Mouse (Mus musculus) layer of hippocampus, adult 18-20 months (tissue): Measurements from ENCODE around the gene Ackr3. TPM values are rescaled to one million over a fixed set of nuclear protein-coding genes. Genes with fewer than 3 reads are reported as not detected.
A peak's percentile ranks its signal among the peaks of the same experiment; 100 is the strongest.

Source experiments
- DNase-seq, 2 experiments: peaks; one replicate each; pipeline ENCODE4 v3.0.0; 2022; ENCODE audit warnings: low spot score in 2 of 2
- long read RNA-seq: library from polyadenylated mRNA; stranded (forward); transcript quantifications from one replicate; pipeline ENCODE4 v2.0.0, GENCODE M21; 2021
- total RNA-seq, 2 experiments: library from RNA; stranded (reverse); gene quantifications; 2 replicates each; pipeline ENCODE4 v1.2.3; 2021

Gene Ackr3
- 10 to 100 TPM; 15.5 to 15.9 TPM for total RNA-seq
- long read RNA-seq, transcript Ackr3-201 (2 exons, 3,065 nt): major isoform, 27 of 27 reads
- long read RNA-seq, partial matches to known transcripts: 0 of 27 reads
- long read RNA-seq, other reads (novel, unspliced or antisense): 0 of 27 reads

GRCm38 (mm10) chr1:90203783-90204690 is at the start of gene Ackr3:
TSS of gene Ackr3 (plus strand) at chr1:90203980.
- peak; percentile 74 to 90 for DNase-seq

GRCm38 (mm10) chr1:90156589-90156988 is 47.2 kb upstream of the Ackr3 start:
- no peak for DNase-seq

GRCm38 (mm10) chr1:90159927-90160326 is 43.9 kb upstream of the Ackr3 start:
- DNase-seq: no peak

- DNase-seq: no peak
Observed at GRCm38 (mm10) chr1:90161623-90162022, 42.2 kb upstream of the Ackr3 start.

GRCm38 (mm10) chr1:90162379-90162857 is 41.4 kb upstream of the Ackr3 start:
- DNase-seq: no peak

DNA sequence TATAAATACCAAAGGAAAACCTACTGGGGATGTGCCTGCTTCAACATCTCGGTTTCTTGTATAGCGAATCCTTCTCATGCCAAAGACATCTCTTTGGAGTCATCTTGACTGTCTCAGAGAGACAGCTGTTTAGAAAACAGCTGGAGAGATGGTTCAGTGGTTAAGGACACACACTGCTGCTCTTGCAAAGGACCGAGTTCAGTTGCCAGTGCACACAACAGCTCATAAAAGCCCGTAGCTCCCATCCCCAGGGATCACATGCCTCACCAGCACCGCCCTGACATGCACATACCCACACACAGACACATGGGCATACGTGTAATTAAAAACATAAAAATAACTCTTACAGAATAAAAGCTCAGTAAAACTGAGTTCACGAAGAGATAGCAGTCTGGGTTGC is 40.6 kb upstream of the Ackr3 start:
- DNase-seq: no peak

GRCm38 (mm10) chr1:90164319-90164718 is 39.5 kb upstream of the Ackr3 start:
- no peak for DNase-seq

DNA sequence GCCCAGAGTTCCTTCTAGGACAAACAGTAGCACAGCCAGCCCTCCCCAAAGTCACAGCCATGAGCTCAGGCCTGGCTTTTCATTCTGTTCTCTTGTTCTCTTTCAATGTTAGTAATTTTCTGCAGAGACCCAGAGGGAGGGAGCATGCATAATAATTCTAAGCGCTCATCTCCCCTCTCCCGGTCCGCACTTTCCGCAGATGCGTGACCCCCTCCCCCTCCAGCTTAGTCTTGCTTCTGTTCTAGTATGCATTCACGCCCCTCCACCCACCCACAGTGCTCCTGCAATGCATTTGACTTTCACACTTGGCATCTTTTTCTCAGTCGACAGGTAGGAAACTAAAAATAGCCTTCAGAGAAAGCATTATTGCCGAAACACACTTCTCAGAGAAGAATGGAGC is 29.4 kb upstream of the Ackr3 start:
- DNase-seq: no peak

DNA sequence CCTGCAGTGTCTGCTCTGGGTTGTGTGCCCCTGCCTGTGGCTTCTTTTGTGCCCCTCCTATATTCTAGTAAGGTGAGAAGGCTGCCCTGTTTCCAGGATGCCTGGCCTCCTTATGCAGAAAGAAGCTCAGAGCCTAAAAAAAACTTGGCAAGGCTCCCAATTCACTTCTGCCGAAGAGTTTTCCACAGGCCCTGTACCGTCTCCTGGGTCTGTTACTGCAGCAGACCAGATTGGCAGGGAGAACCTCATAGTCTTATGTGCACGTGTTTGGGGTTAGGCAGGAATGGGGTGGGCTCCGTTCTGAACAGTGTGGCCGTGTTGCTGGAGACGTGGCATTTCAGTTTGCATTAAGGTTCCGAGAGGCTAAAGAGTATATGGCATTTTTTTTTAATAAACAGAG is 27.6 kb upstream of the Ackr3 start:
- DNase-seq: no peak

DNA sequence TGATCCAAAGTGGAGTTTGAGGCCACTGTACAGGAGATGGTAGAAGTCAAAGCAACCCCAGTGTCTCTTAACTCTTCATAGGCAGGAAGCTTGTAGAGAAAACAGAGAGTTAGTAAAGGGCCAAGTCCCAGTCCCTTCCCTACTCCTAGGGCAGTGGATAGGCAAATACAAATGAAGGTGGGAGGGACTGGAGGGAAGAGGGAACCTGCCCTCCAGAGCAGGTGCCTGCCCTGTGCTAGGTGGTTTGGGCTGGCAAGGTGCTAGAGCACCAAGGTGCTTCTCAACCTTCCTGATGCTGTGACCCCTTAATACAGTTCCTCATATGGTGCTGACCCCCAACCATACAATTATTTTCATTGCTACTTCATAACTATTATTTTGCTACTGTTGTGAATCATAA is 26.2 kb upstream of the Ackr3 start:
- no peak for DNase-seq

DNA sequence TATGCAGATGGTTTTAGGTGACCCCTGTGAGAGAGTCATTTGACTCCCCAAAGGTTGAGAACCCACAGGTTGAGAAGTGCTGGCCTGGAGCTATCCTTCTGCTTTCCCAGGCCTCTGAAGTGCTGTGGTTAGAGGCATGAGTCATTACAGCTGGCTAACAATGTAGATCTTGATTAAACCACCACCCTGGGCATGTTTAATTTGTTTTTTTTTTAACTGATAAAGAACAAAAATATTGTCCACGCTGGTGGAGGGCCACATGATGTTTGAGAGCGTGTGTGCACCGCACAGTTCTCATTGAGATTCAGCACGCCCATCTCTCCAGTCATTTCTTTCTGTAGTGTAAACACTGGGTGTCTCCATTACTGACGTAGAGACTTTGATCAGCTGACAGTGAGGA is 25.8 kb upstream of the Ackr3 start:
- DNase-seq: no peak

- DNase-seq: no peak
Observed at GRCm38 (mm10) chr1:90180479-90180878, 23.3 kb upstream of the Ackr3 start.

DNA sequence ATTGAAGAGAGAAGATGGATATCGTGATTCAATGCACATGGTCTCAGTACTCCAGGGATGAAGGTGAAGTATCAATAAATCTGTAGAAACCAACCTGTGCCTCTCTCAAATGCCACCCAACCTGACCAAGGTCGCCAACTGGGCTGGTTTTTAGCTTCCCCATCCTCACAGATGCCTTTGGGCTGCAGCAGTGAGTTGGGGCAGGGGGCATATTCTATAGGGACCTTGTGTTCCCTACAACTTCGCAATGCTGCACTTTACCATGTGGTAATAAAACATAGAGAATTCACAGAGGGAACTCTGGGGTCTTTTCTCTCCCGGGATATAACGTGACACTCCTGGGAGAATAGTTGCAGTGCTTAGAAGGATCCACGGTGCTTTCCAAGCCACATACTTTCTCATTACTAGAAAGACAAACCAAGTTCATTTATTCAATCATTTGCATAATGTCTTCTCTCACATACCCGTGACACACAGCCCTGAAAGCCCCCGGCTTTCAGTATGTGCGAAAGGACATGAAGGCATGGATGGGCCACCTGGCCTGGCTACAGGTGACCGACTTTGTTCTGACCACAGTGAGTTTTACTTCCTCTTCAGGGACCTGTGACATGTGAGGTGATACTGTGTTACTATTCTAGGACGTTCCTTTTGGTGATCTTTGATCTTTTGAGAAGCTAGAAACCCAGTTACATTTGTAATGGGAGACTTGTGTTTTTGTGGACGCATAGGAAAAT is 22.6 kb upstream of the Ackr3 start:
- DNase-seq: no peak

- DNase-seq: no peak
Observed at GRCm38 (mm10) chr1:90182521-90182920, 21.3 kb upstream of the Ackr3 start.

DNA sequence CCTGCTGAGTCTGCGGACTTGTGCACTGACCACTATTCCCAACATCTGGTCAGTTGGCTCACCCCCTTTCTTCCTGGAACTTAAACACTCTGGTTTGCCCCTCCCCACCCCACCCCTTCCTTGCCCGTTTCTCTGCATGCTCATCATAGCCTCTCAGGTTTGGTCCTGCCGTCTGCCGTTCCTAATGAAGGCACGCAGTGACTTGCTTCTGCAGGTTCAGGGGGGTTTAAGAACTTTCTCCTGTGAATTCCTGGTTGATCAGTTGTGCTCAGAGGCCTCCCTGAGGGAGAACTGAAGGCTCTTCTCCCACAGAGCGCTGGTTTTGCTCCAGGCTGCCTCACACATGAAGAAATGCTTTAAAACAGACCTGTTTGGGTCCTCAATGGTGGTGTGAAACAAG is 20.2 kb upstream of the Ackr3 start:
- DNase-seq: no peak

DNA sequence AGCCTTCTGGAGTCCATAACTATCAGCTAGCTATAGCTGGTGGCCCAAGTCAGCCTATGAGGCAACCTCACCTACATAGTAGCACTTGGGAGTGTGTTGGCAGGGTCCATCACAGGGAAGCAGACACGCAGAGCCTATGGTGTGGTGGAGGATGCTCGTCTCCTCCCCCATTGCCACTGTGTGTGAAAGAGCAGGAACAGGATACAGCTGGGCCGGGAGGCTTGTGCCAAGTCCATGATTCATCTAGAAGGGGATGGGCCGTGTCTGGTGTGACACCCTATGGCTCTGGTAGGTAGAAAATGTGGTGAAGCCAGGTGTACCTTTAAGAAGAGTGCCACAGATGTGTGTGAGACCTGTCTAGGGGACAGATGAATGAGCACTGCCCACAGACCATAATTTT is 17.6 kb upstream of the Ackr3 start:
- DNase-seq: no peak

GRCm38 (mm10) chr1:90186874-90187273 is 16.9 kb upstream of the Ackr3 start:
- DNase-seq: no peak

- no peak for DNase-seq
Observed at GRCm38 (mm10) chr1:90189046-90189445, 14.7 kb upstream of the Ackr3 start.

- DNase-seq: no peak
Observed at GRCm38 (mm10) chr1:90201246-90201645, 2.5 kb upstream of the Ackr3 start.

GRCm38 (mm10) chr1:90201655-90202054 is 2.1 kb upstream of the Ackr3 start:
- no peak for DNase-seq

DNA sequence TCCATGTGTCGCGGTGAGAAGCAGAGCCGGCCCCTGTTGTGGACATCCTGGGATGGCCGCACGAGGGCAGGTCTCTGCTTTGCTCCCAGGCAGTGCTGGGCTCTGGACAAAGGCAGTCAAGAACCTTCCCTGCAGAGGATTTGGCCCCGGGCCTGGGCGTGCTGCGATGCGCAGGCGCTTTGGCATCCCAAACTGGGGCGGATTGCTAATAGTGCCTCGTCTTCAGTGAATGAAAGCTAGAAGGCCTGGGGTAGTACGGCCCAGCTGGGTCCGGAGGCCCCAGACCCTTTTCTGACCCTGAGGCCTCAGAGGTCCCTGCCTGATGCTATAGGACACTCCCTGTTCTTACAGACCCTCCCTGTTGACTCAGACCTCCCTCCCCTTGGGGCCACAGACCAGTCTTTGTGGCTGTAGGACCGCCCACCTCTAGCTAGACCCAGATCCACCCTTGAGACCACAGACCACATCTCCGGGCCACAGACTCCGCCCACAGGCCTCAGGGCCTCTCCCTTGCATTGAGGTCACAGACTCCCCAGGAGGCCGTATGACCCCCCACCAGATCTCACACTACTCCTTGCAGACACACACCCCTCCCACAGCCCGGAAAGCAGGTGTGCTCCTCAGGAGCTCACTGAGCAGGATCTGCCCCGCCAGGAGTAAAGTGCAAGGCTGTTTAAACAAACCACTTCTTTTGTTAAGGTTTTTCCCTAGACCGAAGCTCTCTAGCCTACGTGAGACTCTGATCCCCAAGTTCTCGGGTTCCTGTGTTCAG is 1.4 kb upstream of the Ackr3 start:
- peak in 1 of 2 experiments; percentile 54 for DNase-seq
